Mouse (Mus musculus) hindlimb bud, embryonic 11.5 days (tissue): ENCODE data around the gene Gm45233.
"Not testable (repeated sequence)": the region's sequence is repeated elsewhere in the genome, so short reads cannot be mapped to it uniquely, and the experiment has no call there.

Experiments used
- DNase-seq: peaks from one replicate; pipeline ENCODE4 v3.0.0-alpha.2; 2012; ENCODE audit warnings: low read depth, low spot score; ENCODE audit errors: extremely low spot score

Gene Gm45233

DNA sequence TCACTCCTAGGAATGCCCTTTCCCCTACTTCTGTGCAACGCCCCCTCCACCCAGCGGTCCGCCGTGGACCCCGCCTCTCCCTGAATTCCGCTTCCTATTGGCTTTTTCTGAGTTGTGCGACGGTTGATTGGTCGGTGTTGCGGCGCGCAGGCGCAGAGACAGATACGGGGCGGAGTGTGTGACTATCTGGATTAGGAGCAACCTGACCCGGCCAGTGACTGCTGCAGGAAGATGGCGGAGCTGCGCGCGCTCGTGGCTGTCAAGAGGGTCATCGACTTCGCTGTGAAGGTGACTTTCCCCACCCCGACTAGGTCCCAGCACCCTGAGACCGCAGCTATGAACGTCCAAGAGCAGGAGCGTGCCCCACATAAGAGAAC lies at the start of gene Gm45233, which contains the start of gene Etfb:
Gene Gm45233 (plus strand): TSS at position 212 of the 377 bp plus-strand sequence.
Gene Etfb (plus strand): TSS at position 167 of the 377 bp plus-strand sequence.
- DNase-seq: peak; percentile 83

DNA sequence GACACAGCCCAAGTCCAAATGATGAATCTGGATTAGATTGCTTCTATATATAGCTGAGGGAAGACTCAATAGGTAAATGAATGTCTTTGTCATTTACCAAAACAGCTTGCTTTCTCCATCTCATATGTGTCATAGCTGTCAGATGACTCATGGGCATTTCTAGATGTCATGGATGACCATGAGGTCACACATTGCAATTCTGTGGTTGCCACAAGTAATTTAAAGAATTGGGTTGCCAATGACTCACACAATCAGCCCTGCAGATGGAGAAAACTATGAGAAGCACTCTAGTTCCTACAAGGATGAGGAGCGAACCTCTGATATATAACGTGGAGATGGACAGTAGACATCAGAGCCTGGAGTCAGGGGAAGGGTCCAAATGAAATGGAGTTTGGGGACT lies 44.4 kb upstream of the Gm45233 start:
- DNase-seq: no peak

DNA sequence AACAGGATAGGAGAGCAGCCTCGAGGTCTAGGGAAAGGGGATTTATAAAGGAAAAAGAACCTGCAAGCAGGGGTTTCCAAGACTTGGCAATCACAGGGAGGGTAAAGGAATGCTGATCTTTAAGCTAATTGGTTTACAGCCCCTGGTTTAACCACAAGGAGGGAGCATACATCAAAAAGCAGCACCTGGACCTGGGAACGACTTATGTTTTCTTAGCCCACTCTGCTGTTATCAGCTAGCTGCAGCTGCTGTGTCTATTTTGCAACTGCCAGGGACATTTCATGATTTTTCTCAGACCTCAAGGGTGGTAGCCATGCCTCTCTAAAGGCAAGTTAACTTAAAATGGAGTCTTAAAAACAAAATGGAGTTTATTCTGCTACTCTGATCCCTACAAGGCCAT lies 41.2 kb upstream of the Gm45233 start:
- DNase-seq: no peak

DNA sequence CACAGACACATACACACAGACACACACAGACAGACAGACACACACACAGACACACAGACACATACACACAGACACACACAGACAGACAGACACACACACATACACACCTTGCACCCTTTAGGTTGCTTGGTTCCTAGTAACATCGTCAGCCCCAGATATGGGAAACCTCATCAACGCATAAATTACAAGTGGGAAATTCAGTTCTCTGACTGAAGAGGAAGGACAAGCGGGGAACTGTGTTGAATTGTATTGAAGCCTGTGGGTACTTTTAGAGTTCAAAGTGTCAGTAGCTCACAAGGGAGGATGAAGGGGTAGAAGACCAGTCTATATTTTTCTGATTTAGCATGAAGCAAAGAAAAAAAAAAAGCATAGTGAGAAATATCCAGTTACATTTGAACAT lies 36.4 kb upstream of the Gm45233 start:
- DNase-seq: no peak

DNA sequence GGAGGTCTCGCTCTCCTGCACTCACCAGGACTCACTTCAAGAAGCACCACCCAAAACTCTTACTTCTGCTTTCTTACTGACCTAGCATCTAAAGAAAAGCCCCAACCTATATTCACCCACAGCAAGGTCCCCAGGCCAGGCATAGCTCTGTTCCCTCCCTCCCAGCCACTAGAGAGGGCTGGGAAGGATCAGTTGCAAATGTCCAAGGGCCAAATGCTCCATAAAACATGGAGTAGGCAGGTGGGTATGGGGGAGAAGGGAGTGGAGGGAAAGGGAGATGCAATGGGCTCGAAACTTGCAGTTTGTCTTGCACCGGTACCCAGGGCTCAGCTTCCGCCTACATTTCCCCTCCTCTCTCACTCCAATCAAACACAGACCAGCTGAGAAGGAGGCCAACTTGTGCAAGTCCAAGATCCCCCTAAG lies 35.8 kb upstream of the Gm45233 start, which contains the start of gene Siglecg:
Gene Siglecg (plus strand): TSS at position 74 of the 423 bp plus-strand sequence.
- no peak for DNase-seq

DNA sequence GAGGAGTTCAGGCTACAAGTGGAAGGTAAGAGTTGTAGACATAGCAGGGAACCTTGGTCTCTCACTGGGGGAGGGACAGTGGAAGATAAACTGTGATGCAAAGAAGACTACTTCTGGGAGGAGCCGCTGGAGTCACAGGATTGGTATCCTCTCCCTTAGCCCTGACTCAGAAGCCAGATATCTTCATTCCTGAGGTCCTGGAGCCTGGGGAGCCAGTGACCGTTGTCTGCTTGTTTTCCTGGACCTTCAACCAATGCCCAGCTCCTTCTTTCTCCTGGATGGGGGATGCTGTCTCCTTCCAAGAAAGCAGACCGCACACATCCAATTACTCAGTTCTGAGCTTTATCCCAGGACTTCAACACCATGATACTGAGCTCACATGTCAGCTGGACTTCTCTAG lies 34.8 kb upstream of the Gm45233 start:
- DNase-seq: no peak

DNA sequence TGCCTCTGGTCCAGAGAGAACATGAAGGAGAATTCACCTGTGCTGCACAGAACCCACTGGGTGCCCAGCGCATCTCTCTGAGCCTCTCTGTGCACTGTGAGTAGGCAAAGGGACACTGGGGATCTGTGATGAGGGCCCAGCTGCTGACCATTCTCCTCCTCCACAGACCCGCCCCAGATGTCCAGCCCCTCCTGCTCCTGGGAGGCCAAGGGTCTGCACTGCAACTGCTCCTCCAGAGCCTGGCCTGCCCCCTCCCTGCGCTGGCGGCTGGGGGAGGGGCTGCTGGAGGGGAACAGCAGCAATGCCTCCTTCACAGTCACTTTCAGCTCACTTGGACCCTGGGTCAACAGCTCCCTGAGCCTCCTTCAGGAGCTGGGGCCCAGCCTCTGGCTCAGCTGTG lies 32.2 kb upstream of the Gm45233 start:
- not testable (repeated sequence) for DNase-seq

DNA sequence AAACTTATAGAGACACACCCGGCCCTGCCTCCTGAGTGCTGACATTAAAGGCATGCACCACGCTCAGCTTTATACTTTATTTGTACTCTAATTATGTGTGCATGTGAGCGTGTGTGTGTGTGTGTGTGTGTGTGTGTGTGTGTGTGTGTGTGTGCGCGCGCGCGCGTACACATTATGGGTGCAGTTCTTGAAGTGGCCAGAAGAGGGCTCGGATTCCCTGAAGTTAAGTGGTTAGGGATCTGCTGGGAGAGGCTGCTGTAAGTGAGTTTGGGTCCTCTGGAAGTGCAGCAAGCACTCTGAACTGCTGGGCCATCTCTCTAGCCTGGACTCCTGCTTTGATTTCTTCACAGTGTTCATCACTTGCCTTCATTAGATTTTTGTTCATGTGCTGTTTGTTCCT lies 26.6 kb upstream of the Gm45233 start:
- DNase-seq: no peak

DNA sequence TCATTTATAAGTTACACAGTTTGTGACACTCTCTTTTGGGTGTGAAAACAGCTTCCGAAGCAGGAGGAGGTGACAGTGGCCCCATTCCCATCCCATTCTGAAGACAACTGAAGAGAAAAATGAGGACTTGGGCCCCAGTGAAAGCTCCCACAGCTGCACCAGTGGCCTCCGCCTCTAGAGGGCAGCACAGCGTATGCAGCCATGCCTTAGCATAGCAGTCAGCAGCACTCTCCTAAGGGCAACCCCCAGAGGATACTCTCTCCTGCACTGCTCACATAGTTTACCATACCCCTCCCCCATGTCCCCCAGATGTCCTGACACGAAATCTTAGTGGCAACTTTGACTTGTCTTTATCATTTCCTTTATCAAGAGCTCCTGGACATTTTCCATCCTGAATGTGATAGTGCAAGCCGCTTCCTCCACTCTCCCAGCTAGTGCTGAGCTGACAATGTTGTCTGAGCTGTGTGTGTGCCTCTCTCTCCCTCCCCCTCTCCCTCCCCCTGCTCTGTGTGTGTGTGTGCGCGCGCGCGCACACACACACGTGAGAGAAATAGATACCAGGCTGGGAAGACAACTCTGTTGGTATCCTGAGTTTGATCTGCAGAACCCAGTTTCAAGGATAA lies 20.8 kb upstream of the Gm45233 start:
- DNase-seq: peak; percentile 12

DNA sequence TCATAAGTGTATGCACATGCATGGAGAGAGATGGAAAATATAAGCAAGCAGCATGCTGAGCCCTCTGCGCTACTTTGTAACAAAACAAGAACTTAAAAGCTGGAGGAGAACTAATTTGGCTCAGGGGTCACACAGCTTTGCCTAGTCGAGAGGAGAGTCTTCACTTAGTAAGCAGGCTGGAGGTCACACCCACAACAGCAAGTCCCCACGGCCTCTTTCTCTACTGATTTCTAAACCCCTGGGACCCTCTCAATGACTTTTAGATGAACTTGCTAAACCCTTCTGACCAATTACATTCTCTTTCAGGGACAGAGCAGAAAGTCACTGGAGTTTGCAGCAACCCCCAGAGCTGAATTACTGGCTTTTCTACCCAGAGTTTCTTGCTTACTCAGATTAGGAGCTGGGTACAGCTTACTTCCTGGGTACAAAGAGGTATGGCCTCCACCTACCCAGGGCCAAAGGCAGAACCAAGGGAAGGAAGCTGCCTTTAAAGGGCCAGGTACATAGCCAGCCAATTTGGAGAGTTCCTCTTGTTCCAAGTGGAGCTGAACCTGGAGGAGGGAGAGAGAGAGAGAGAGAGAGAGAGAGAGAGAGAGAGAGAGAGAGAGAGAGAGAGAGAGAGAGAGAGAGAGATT lies 19.8 kb upstream of the Gm45233 start:
- DNase-seq: no peak

DNA sequence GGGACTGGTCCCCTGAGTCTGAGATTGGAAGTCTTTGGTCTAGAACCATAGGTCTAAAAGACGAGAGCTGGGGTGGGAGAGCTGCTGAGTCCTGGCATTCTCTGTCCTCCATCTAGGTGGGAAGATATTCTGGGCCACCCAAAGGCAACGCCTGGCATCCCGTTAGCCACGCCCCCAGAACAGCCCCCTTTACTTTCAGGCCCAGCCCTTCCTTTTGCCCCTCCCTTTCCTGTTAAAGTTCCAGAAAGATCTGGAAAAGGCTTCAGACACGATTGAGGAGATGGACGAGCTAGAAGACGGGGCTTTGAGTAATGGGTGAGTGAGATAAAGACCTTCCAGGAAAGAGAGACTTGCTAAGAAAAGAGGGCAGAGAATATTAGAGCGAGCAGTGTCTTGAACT lies 16.5 kb upstream of the Gm45233 start, which contains the start of gene Lim2:
Gene Lim2 (plus strand): TSS at position 265 of the 400 bp plus-strand sequence.
- no peak for DNase-seq

DNA sequence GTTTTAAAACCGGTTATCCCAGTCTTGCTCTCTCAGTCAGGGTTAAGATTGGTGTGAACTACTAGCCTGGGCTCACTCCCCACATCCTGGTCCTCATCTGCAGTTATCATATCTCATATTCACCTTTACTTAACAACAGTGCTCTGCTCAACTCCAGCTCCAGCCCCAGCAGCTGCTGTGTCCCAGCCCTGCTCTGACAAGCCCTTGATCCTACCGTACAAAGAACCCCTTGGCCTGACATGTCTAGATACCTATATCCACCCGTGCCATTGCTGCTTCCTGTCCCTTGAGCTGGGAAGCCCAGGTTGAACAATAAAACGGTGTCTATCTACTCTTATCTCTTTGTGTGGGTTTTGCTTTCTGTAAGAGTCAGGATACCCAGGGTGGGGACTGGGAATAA lies 14.4 kb upstream of the Gm45233 start:
- DNase-seq: no peak

DNA sequence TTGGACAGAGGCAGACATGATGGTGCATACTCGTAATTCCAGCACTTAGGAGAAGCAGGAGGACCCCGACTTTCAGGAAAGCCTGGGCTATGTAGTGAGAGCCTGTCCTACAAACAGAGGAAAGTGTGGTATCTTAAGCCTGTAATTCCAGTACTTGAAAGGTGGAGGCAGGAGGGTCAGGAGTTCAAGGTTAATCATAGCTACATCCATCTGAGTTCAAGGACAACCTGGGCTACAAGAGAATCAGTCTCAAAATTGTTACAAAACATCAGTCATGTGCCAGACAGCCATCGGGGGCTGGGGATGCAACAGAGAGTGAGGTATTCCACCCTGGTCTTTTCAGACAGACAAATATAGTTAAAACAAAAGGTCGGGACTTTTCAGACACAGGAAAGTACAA lies 11.0 kb upstream of the Gm45233 start:
- no peak for DNase-seq

DNA sequence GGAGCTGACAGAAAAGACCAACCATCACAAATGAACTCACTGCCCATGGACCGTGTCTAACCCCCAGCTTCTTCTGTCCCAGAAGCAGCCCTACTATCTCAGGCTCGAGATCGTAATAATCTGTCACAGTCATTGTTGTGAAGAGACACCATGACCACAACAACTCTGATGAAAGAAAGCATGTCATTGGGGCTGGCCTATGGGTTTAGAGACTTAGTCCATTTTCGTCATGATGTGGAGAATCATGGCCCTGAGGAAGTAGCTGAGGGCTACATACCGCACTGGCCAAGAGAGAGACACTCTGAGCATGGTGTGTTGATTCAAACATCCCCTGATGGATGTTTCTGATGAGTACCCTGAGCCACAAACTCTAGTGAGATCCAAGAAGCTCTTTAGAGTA lies 9.3 kb upstream of the Gm45233 start:
- DNase-seq: no peak

DNA sequence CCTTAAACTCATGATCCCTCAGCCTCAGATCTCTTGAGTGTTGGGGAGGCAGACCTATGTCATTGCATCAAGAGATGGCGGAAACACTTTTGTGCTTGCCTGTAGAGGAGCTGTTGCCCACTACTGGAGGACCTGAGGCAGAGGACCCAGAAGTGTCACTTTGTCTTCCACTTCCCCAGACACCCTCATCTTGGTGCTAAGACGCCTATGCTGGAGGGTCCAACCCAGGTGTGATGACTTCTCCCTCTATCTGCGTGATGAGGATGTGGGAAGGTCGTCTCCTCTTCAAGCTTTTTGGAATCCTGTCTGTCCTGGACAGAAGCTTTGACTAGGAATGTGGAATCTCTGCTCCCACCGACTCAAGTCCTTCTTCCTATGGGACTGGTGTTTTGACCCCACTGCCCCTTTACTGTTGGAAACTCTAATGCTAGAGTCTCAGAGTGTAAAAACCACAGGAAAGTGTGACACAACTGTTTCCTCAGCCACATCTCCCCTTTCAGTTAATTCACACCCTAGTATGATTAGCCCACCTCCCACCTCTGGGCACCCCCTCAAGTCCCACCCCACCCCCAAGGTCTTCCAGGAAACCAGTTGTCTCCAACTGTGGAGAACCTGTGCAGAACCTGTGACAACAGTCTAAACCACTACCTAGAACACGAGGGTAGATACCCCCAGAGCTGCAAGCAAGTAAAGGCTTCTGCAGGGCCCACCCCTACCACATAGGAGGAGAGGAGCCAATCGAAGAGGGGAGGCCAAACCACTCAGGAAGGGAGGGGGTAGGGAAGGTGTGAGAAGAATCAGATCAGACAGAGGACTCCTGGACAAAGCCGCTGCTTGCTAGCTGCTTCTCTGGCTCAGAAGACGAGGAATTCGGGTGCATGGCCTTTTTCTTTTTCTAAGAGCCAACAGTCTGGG lies 7.3 kb upstream of the Gm45233 start, which contains the start of gene Nkg7:
Gene Nkg7 (plus strand): TSS at position 733 of the 915 bp plus-strand sequence.
- DNase-seq: no peak

DNA sequence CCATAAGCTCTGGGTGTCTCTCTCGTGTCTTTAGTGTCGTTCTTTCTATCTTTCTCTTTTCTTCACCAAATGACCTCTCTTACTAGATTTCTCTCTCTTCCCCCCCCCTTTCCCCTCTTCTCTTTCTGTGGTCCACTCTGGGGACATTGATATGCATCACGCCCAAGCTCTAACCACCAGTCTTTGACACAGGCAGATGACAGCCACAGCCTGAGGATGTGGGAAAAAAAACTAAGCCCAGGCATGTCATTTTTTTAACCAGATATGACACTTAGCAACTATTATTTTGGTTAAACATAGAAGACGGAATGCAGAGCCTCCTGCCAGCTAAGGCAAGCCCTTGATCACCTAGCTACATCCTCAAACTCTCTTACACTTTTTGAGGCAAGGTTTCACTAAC lies 5.3 kb upstream of the Gm45233 start:
- DNase-seq: no peak

DNA sequence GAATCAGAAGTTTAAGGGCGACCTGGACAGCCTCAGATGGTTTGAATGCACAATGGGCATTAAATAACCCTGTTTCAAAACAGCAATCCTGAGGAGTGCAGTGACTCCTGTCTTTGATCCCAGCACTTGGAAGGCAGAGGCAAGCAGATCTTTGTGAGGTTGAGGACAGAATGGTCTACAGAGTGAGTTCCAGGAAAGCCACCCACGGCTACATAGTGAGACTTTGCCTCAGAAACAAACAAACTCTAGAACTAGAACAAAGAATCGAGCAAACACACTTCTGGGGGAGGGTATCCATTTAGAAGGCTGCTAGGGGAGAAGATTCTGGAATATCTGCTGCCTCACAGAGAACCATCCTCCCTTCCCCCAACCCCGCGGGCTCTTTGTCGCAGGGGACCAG lies 3.4 kb upstream of the Gm45233 start, which contains the start of gene Cldnd2:
Gene Cldnd2 (plus strand): TSS at position 301 of the 400 bp plus-strand sequence.
- no peak for DNase-seq

DNA sequence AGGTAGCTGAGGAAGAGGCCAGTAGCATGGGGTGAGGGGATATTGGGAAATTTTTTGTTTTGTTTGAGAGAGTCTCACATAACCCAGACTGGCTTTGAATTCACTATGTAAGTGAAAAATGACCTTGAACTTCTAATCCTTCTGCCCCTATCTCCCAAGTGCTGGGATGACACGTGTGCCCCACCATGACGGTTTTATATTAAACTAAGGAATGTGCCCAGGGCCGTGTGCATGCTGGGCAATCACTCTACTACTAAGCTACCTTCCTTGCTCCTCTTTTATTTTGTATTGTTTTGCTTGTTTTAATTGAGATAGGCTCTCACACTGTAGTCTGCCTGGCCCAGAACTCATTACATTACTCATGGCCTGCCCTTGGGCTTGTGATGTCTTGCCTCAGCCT lies 2.9 kb upstream of the Gm45233 start:
- DNase-seq: no peak

DNA sequence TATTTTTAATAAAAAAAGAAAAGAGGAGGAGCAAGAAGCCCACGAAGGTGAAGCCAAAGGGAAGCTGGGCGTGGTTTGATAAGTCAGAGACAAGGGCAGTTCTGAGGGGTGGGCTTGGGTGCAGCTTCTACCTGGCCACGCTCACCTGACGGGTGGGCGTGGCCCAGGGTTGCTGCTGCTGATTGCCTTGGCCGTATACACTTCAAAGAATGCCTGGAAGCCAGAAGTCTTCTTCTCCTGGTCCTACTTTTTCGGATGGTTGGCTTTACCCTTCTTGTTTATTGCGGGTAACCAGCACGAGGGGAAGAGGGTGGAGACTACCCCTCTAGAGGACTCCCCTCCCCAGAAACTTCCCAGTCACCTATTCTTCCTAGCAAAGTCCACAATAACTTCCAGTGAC lies 1.2 kb upstream of the Gm45233 start:
- no peak for DNase-seq

DNA sequence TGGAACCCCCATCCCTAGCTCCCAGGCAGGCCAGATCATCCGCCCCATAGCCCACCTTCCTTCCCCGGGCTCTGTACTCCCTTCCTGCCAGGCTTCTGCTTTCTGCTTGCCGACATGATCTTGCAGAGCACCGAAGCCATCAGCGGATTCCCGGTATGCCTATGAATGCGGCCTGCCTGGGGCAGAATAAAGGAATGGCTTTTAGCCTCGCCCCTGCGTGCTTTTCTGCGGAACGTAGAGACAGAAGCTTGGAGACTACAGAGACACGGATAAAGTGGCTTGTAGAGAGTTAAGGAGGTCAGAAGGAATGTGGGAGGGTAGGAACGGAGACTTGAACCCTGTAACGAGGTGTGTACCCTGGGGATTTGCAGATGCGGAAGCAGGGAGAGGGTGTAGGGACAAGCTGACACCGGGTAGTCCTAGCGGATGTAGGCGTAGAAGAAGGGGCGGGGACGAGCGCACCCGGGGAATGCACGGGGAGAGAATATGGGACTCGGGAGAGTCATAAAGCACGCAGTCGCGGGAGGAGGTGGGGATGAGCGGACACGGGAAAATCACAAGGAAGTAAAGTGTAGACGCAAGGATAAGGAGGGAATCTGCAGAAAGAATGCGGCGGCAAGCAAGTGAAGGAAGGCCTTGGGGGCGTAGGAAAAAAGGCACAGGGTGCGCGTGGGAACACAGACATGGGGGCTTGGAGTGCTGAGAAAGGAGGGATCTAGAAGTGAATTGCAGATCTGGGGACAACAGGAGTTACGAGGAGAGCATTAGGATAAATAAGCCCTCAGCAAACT lies 607 bp upstream of the Gm45233 start:
- peak; percentile 41 for DNase-seq

DNA sequence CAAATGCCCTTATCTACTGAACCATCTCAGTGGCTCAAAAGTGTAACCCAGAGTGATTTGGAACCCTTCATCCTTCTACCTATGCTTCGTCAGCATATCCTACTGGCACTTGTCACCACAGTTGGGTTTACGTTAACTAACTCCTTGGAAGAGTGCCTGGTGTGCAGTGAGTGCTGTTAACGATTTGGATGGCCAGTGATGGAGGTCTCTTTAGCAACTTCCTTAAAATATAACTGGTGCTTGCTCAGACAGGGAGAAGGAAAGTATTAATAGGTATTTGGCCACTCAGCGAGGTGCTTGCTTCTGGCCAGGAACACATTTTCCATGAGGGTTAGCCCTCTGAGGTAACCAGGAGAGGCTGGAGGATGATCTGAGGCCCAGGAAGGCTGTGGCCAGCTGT lies 3.9 kb downstream of the Gm45233 start:
- DNase-seq: no peak
